Comparison of ENCODE assay signal across 15 mouse cellular contexts in genomic region chr8:118513259-118513658, GRCm38 (mm10).
DNase-seq lines count a peak whose midpoint lies in the region; ATAC-seq lines count a peak whose summit lies in the region.
"Had no signal": no experiment of that assay in that cellular context is flagged by ENCODE, and none has a peak within 500 bp of the region (broad histone marks: within the 10 kb centered on the region; RNA-seq: fewer than 3 reads in every experiment).

No protein-coding gene starts in this region.

- no peak overlapping the region for H3K27ac ChIP-seq in hindbrain, embryonic 16.5 days (ENCODE audit: low read depth, low read length)
- H3K27ac ChIP-seq: lung, embryonic 15.5 days; neural tube, embryonic 13.5 days had no signal

- H3K9me3 ChIP-seq in megakaryocyte, embryonic 14.5 days = peaks cover 77% of the 10 kb centered on the region
- no peaks in the 10 kb centered on the region for H3K9me3 ChIP-seq in hindbrain, embryonic 16.5 days (ENCODE audit: control insufficient read depth, low read length)
- H3K9me3 ChIP-seq: lung, embryonic 15.5 days; neural tube, embryonic 13.5 days had no signal

- no peaks in the 10 kb centered on the region for H3K27me3 ChIP-seq in megakaryocyte, embryonic 14.5 days (replicated peaks)
- H3K27me3 ChIP-seq in hindbrain, embryonic 16.5 days (replicated peaks; ENCODE audit: control insufficient read depth, insufficient read depth, low read length) = no peaks in the 10 kb centered on the region
- H3K27me3 ChIP-seq: lung, embryonic 15.5 days; neural tube, embryonic 13.5 days had no signal

- no peak overlapping the region for H3K4me2 ChIP-seq in hindbrain, embryonic 16.5 days (ENCODE audit: low read length)
- H3K4me2 ChIP-seq: lung, embryonic 15.5 days; neural tube, embryonic 13.5 days had no signal

- peak; percentile 30 for DNase-seq in heart, postnatal 4 days
- no peak for DNase-seq in heart, adult 8-10 months (ENCODE audit: low spot score)
- peak; percentile 53 for DNase-seq in adrenal gland, postnatal 25 days
- DNase-seq in kidney, postnatal 4 days = peak; percentile 44 to 62
- DNase-seq: gastrocnemius, postnatal 36 days; layer of hippocampus, postnatal 36 days; thymus, adult 18-20 months had no signal

- H3K4me3 ChIP-seq in megakaryocyte, embryonic 14.5 days (replicated peaks) = peak overlapping the region; percentile 42
- H3K4me3 ChIP-seq in hindbrain, embryonic 16.5 days (ENCODE audit: low read length) = no peak overlapping the region
- H3K4me3 ChIP-seq: lung, embryonic 15.5 days; neural tube, embryonic 13.5 days had no signal

- 30% methylated on average over 6 of the region's 6 CpGs for WGBS in hindbrain, embryonic 16.5 days

- ATAC-seq in megakaryocyte, adult 5-6 weeks (ENCODE audit: poor library complexity, severe bottlenecking) = no peak
- no peak; the same call in 1 of the 2 replicates for ATAC-seq in hindbrain, embryonic 16.5 days
- ATAC-seq: forebrain, embryonic 14.5 days; intestine, embryonic 16.5 days; midbrain, embryonic 16.5 days had no signal

- H3K9ac ChIP-seq in hindbrain, embryonic 16.5 days (ENCODE audit: low read depth, low read length) = no peak overlapping the region
- H3K9ac ChIP-seq: lung, embryonic 15.5 days; neural tube, embryonic 13.5 days had no signal

- no peaks in the 10 kb centered on the region for H3K36me3 ChIP-seq in megakaryocyte, embryonic 14.5 days (replicated peaks; ENCODE audit: low read length)
- H3K36me3 ChIP-seq in hindbrain, embryonic 16.5 days (ENCODE audit: control insufficient read depth, insufficient read depth, low read length) = no peaks in the 10 kb centered on the region
- H3K36me3 ChIP-seq: lung, embryonic 15.5 days; neural tube, embryonic 13.5 days had no signal

- no peaks in the 10 kb centered on the region for H3K4me1 ChIP-seq in megakaryocyte, embryonic 14.5 days
- H3K4me1 ChIP-seq in hindbrain, embryonic 16.5 days (ENCODE audit: control insufficient read depth, insufficient read depth, low read depth, low read length) = peaks cover 10% of the 10 kb centered on the region
